Mouse (Mus musculus): ENCODE measurements around the gene Saysd1. TPM values are rescaled to one million over a fixed set of nuclear protein-coding genes. Genes with fewer than 3 reads are reported as not detected.

The Saysd1 gene
- polyA plus RNA-seq, 1 experiment from 2014 or later, result 18.9 TPM

DNA sequence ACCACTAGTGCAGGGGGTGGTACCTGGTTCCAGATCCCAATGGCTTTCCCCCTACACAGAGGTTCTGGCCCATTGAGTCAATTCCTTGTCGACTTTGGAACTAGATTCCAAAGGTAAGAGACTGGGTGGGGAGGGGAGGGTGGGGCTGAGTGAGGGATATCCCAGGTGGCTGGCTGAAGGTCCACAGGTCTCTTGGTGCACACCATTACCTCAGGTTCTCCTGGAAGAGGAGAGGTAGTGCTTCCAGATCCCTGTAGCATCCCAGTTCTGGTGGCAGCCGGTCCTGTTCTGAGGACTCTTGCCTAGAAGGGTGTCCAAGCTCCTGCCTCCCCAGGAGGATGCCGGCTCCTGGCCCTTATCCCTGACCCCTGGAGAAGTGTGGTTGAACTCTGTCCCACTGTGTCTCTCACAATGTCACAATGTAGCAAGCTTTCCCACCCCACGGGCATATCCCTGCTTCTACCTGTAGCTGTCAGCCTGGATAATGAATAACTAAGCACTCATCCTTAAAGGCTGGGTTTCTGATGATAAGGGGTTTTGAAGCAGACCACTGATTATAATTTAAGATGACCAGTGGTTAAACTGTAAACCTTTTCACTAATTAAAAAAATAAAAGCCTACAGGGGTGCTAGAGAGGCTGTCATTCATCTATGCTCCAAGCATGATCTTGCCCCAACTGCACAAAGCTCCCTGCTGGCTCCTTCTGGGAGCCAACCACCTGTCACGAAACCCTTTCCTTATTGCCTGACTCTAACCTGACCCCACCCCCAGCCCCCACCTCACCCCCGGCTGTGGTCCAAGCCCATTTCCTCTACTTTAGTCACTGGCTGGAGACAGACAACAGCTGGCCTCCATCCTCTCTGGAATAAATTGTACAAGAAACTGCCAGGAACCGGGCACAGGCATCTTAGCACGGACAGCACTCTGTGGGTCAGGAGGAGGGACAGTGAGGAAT, 20.7 kb upstream of the Saysd1 start:
- no peak overlapping the region for H3K9ac ChIP-seq (replicated peaks; ENCODE audit: low read depth)
- DNase-seq (ENCODE audit: low spot score) (peak; percentile 41), ATAC-seq (peak; percentile 62)

DNA sequence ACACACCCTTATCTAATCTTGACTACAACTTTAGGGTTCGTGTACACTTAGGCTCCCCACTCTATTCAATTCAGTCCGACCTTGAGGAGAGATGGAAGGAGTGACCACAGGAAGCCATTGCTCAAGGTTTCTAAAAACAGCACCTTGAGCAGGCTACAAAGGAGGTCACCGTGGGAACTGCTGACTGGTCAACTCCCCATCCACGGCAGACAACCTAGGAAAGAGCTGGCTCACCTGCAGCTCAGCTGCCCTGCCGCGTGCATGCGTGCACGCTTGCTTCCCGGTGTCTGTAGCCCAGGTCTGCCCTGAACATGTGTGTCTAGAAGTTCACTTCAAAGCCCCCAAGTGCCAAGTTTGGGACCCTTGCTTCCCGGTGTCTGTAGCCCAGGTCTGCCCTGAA, 19.3 kb upstream of the Saysd1 start:
- 74% methylated on average over 10 of the region's 10 CpGs for WGBS
- Histone ChIP-seq H3K36me3 (ENCODE audit: insufficient read depth, low read length) (no peaks in the 10 kb centered on the region), H3K27me3 (replicated peaks; ENCODE audit: insufficient read depth, low read length) (no peaks in the 10 kb centered on the region), H3K4me3 (ENCODE audit: low read depth, low read length) (no peak overlapping the region), H3K9me3 (ENCODE audit: low read length) (no peaks in the 10 kb centered on the region), H3K9ac (replicated peaks; ENCODE audit: low read depth) (no peak overlapping the region), H3K4me2 (replicated peaks; ENCODE audit: low read depth, low read length) (no peak overlapping the region), H3K27ac (ENCODE audit: low read length) (no peak overlapping the region), H3K4me1 (ENCODE audit: insufficient read depth, low read depth, low read length) (peaks cover 4% of the 10 kb centered on the region; the same call in 1 of the 2 replicates)
- DNase-seq (ENCODE audit: low spot score) (no peak), ATAC-seq (no peak)
- TF ChIP-seq EP300 (IDR thresholded peaks at IDR 0.05) (no peak), CTCF (IDR thresholded peaks at IDR 0.05) (no peak)

More for the DNA sequence above, 20.7 kb upstream of the Saysd1 start:
- no peak overlapping the region for H3K4me3 ChIP-seq (ENCODE audit: low read depth, low read length)
- H3K27ac ChIP-seq (ENCODE audit: low read length), result no peak overlapping the region
- no peaks in the 10 kb centered on the region for H3K9me3 ChIP-seq (ENCODE audit: low read length)
- 34% methylated on average over 8 of the region's 8 CpGs for WGBS
- no peak for TF ChIP-seq CTCF (IDR thresholded peaks at IDR 0.05)
- no peak for TF ChIP-seq EP300 (IDR thresholded peaks at IDR 0.05)
- H3K27me3 ChIP-seq (replicated peaks; ENCODE audit: insufficient read depth, low read length), result no peaks in the 10 kb centered on the region
- no peaks in the 10 kb centered on the region for H3K36me3 ChIP-seq (ENCODE audit: insufficient read depth, low read length)
- H3K4me1 ChIP-seq (ENCODE audit: insufficient read depth, low read depth, low read length), result peaks cover 9% of the 10 kb centered on the region; the same call in 1 of the 2 replicates
- no peak overlapping the region for H3K4me2 ChIP-seq (replicated peaks; ENCODE audit: low read depth, low read length)

DNA sequence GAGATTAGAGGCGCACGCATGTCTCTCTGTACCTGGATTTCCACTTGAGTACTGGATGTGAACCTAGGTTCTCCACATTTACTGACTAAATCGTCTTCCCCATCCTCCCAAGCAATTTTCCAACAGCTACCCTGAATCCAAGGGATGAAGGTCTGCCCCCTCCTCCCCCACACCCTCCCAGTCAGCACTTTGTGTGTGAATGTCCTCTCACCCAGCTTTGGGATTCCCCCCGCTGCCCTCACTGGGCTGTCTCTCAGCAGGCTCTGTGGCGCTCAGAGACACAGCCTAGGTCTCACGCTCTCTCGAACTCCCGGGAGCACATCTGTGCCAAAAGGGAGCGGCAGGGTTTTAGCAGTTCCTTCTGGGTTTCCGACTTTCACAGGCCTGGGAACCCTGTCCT, 17.4 kb upstream of the Saysd1 start:
- WGBS, result 68% methylated on average over 10 of the region's 10 CpGs

DNA sequence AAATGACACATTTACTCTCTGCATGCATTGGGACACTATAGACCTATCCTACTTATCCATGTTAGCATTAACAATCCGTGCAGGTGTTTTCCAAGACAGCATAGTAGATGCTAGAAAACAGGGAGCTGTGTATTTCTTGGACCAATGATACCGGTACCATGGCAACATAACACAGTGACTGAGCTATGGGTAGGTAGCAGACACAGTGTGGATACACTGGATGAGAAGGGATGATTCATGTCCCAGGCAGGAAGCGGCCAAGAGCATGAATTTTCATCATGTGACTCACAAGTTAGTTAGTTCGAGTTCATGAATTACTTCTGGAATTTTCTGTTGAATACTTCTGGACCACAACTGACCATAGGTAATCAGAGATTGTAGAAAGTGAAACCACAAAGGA, 16.6 kb upstream of the Saysd1 start:
- Histone ChIP-seq H3K36me3 (ENCODE audit: insufficient read depth, low read length) (no peaks in the 10 kb centered on the region), H3K9me3 (ENCODE audit: low read length) (no peaks in the 10 kb centered on the region), H3K4me2 (replicated peaks; ENCODE audit: low read depth, low read length) (no peak overlapping the region), H3K4me1 (ENCODE audit: insufficient read depth, low read depth, low read length) (peaks cover 4% of the 10 kb centered on the region; the same call in 1 of the 2 replicates), H3K27me3 (replicated peaks; ENCODE audit: insufficient read depth, low read length) (no peaks in the 10 kb centered on the region), H3K9ac (replicated peaks; ENCODE audit: low read depth) (no peak overlapping the region), H3K27ac (ENCODE audit: low read length) (no peak overlapping the region), H3K4me3 (ENCODE audit: low read depth, low read length) (no peak overlapping the region)
- ATAC-seq (no peak), DNase-seq (ENCODE audit: low spot score) (no peak)
- WGBS, result 69% methylated on average over 4 of the region's 4 CpGs
- TF ChIP-seq CTCF (IDR thresholded peaks at IDR 0.05), result no peak
- TF ChIP-seq EP300 (IDR thresholded peaks at IDR 0.05), result no peak

More for the DNA sequence above, 17.4 kb upstream of the Saysd1 start:
- no peak for ATAC-seq
- H3K4me3 ChIP-seq (ENCODE audit: low read depth, low read length), result no peak overlapping the region
- DNase-seq (ENCODE audit: low spot score), result no peak
- no peak overlapping the region for H3K4me2 ChIP-seq (replicated peaks; ENCODE audit: low read depth, low read length)
- no peak overlapping the region for H3K9ac ChIP-seq (replicated peaks; ENCODE audit: low read depth)
- no peak overlapping the region for H3K27ac ChIP-seq (ENCODE audit: low read length)
- no peaks in the 10 kb centered on the region for H3K36me3 ChIP-seq (ENCODE audit: insufficient read depth, low read length)
- no peaks in the 10 kb centered on the region for H3K27me3 ChIP-seq (replicated peaks; ENCODE audit: insufficient read depth, low read length)
- H3K4me1 ChIP-seq (ENCODE audit: insufficient read depth, low read depth, low read length), result peaks cover 4% of the 10 kb centered on the region; the same call in 1 of the 2 replicates
- TF ChIP-seq CTCF (IDR thresholded peaks at IDR 0.05) (no peak), EP300 (IDR thresholded peaks at IDR 0.05) (no peak)
- H3K9me3 ChIP-seq (ENCODE audit: low read length), result no peaks in the 10 kb centered on the region

DNA sequence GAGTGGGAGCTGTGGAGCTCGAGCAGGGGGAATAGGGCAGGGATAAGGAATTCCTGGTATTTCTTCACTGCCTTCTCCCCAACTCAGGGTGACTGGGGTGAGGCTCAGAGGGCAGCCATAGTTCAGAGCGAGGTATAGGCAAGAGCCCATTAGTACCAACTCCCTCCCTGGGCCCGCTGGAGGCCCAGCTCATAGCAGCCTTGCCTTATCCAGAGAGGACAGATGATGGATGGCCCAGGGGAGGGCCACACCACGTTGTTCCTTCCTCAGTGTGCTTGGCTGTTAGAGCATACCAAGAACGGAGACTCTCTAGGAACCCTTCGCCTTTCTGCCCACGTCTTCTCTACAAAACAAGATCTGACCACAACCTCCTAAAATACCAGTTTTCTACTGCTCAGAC, 15.9 kb upstream of the Saysd1 start:
- H3K9ac ChIP-seq (replicated peaks; ENCODE audit: low read depth), result no peak overlapping the region
- H3K4me1 ChIP-seq (ENCODE audit: insufficient read depth, low read depth, low read length), result no peaks in the 10 kb centered on the region
- peak; percentile 6; the same call in 1 of the 2 replicates for ATAC-seq
- no peak for DNase-seq (ENCODE audit: low spot score)
- 42% methylated on average over 7 of the region's 7 CpGs for WGBS
- TF ChIP-seq CTCF (IDR thresholded peaks at IDR 0.05) (no peak), EP300 (IDR thresholded peaks at IDR 0.05) (no peak)
- no peaks in the 10 kb centered on the region for H3K9me3 ChIP-seq (ENCODE audit: low read length)
- no peak overlapping the region for H3K4me3 ChIP-seq (ENCODE audit: low read depth, low read length)
- no peaks in the 10 kb centered on the region for H3K27me3 ChIP-seq (replicated peaks; ENCODE audit: insufficient read depth, low read length)
- no peak overlapping the region for H3K27ac ChIP-seq (ENCODE audit: low read length)
- H3K36me3 ChIP-seq (ENCODE audit: insufficient read depth, low read length), result no peaks in the 10 kb centered on the region
- no peak overlapping the region for H3K4me2 ChIP-seq (replicated peaks; ENCODE audit: low read depth, low read length)

- no peak overlapping the region for H3K4me2 ChIP-seq (replicated peaks; ENCODE audit: low read depth, low read length)
- H3K27ac ChIP-seq (ENCODE audit: low read length), result no peak overlapping the region
- no peaks in the 10 kb centered on the region for H3K4me1 ChIP-seq (ENCODE audit: insufficient read depth, low read depth, low read length)
- DNase-seq (ENCODE audit: low spot score) (no peak), ATAC-seq (no peak)
- H3K27me3 ChIP-seq (replicated peaks; ENCODE audit: insufficient read depth, low read length), result no peaks in the 10 kb centered on the region
- no peak overlapping the region for H3K4me3 ChIP-seq (ENCODE audit: low read depth, low read length)
- H3K9ac ChIP-seq (replicated peaks; ENCODE audit: low read depth), result no peak overlapping the region
- TF ChIP-seq EP300 (IDR thresholded peaks at IDR 0.05), result no peak
- no peak for TF ChIP-seq CTCF (IDR thresholded peaks at IDR 0.05)
- no peaks in the 10 kb centered on the region for H3K36me3 ChIP-seq (ENCODE audit: insufficient read depth, low read length)
- H3K9me3 ChIP-seq (ENCODE audit: low read length), result no peaks in the 10 kb centered on the region
- WGBS, result 83% methylated on average over 22 of the region's 22 CpGs
These were observed 11.1 kb upstream of the Saysd1 start for GRCm38 (mm10) chr14:20149127-20150080.

Data from lung, postnatal 0 days (tissue).